Mouse (Mus musculus) embryonic fibroblast, embryonic 13.5 days (primary cell): ENCODE results near the gene Ctsf.

Experiments used
- CTCF ChIP-seq: IDR thresholded peaks from 2 replicates; pipeline ENCODE4 v1.5.1; 2011; ENCODE audit warnings: mild to moderate bottlenecking, control low read depth, low read length, moderate library complexity, borderline replicate concordance; ENCODE audit not compliant: insufficient read depth
- POLR2A ChIP-seq: IDR thresholded peaks from 2 replicates; pipeline ENCODE4 v1.6.1; 2011; ENCODE audit warnings: low read depth, mild to moderate bottlenecking, control low read depth, low read length, moderate library complexity

DNA sequence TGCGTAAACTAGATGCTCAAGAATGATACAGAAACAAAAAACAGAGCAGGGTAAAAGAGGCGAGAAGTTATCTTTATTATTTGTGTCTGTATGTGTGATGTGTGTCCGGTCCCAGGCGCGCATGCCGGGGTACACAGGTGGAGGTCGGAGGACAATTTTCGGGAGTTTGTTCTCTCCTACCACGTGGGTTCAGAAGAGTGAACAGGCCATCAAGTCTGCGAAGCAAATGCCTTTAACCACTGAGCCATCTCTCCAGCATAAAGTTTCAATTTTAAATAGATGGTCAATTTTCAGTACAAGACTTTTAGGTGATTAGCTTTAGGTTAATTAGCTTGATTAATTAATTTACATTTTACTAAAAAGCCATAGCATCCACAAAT, 24.4 kb downstream of the Ctsf start:
- TF ChIP-seq CTCF (no peak), POLR2A (no peak)
